Mouse (Mus musculus): ENCODE data around the gene Fcer1g. TPM values are rescaled to one million over a fixed set of nuclear protein-coding genes. Genes with fewer than 3 reads are reported as not detected.

Fcer1g gene
- polyA plus RNA-seq, 1 experiment from 2014 or later, result 0.49 TPM

- in situ Hi-C loops (cut with MboI; ENCODE audit: low pct_unique_long_range_greater_than_20kb), result loop anchor here (5.0 kb wide), 2 partner anchors 60 to 110 kb away; partner anchors contain the start of gene Cfap126
- ATAC-seq, result peak; percentile 99
- no peak for TF ChIP-seq CTCF (IDR thresholded peaks at IDR 0.05)
- ChIA-PET CTCF (interaction anchor here (0.7 to 3.1 kb wide), 11 partner anchors 12 to 111 kb away, joined by 3 to 28 read pairs (median 4); partner anchors contain the start of gene Fcer1g), POLR2A (interaction anchor here (0.6 to 2.0 kb wide), 5 partner anchors 9 to 59 kb away, joined by 3 to 5 read pairs (median 4); partner anchors contain the start of gene Fcer1g)
- DNase-seq (ENCODE audit: low read depth, low spot score), result peak; percentile 97
- no peaks in the 10 kb centered on the region for H3K27me3 ChIP-seq
Measured at GRCm38 (mm10) chr1:171222238-171223155, 11.7 kb downstream of the Fcer1g start, which contains the start of gene Tomm40l. Gene Tomm40l (minus strand): TSS chr1:171222514.

- H3K27me3 ChIP-seq, result no peaks in the 10 kb centered on the region
- ChIA-PET CTCF (interaction anchor here (0.7 to 3.1 kb wide), 29 partner anchors 10 to 110 kb away, joined by 3 to 28 read pairs (median 5); partner anchors contain the start of gene Ndufs2), POLR2A (interaction anchor here (0.6 to 2.0 kb wide), 6 partner anchors 13 to 60 kb away, joined by 3 to 6 read pairs (median 3); partner anchors contain the start of gene Fcer1g)
- DNase-seq (ENCODE audit: low read depth, low spot score), result no peak
- in situ Hi-C loops (cut with MboI; ENCODE audit: low pct_unique_long_range_greater_than_20kb), result loop anchor here (5.0 kb wide), 2 partner anchors 59 to 109 kb away; partner anchors contain the start of gene Cfap126
- no peak for ATAC-seq
- no peak for TF ChIP-seq CTCF (IDR thresholded peaks at IDR 0.05)
Measured at GRCm38 (mm10) chr1:171221281-171222193, 12.6 kb downstream of the Fcer1g start.

GRCm38 (mm10) chr1:171220871-171221270 lies 13.3 kb downstream of the Fcer1g start:
- H3K27me3 ChIP-seq, result no peaks in the 10 kb centered on the region
- in situ Hi-C loops (cut with MboI; ENCODE audit: low pct_unique_long_range_greater_than_20kb), result loop anchor here (5.0 kb wide), 2 partner anchors 59 to 109 kb away; partner anchors contain the start of gene Cfap126
- POLR2A ChIA-PET, result interaction anchor here (0.6 to 2.0 kb wide), 7 partner anchors 14 to 102 kb away, joined by 3 to 6 read pairs (median 3); partner anchors contain the start of gene Fcer1g
- no peak for TF ChIP-seq CTCF (IDR thresholded peaks at IDR 0.05)
- CTCF ChIA-PET, result interaction anchor here (0.7 to 3.1 kb wide), 26 partner anchors 9 to 109 kb away, joined by 3 to 28 read pairs (median 5); partner anchors contain the start of gene Ndufs2
- ATAC-seq (peak; percentile 35), DNase-seq (ENCODE audit: low read depth, low spot score) (peak; percentile 48)

- POLR2A ChIA-PET, result no interaction called here
- ATAC-seq, result no peak
- CTCF ChIA-PET, result no interaction called here
- no peak for DNase-seq (ENCODE audit: low read depth, low spot score)
- in situ Hi-C loops (cut with MboI; ENCODE audit: low pct_unique_long_range_greater_than_20kb), result no loop called here
- no peaks in the 10 kb centered on the region for H3K27me3 ChIP-seq
- TF ChIP-seq CTCF (IDR thresholded peaks at IDR 0.05), result no peak
Measured at GRCm38 (mm10) chr1:171216241-171216955, 17.8 kb downstream of the Fcer1g start.

- no peak for TF ChIP-seq CTCF (IDR thresholded peaks at IDR 0.05)
- ATAC-seq (no peak), DNase-seq (ENCODE audit: low read depth, low spot score) (no peak)
- in situ Hi-C loops (cut with MboI; ENCODE audit: low pct_unique_long_range_greater_than_20kb), result no loop called here
- POLR2A ChIA-PET, result interaction anchor here (0.6 to 1.2 kb wide), 3 partner anchors 25 to 87 kb away, joined by 3 to 4 read pairs (median 3); no protein-coding TSS in a partner anchor
- CTCF ChIA-PET, result interaction anchor here (1.1 to 10.6 kb wide), 3 partner anchors 18 to 51 kb away, joined by 4 to 97 read pairs (median 5); partner anchors contain the start of gene Pcp4l1
- H3K27me3 ChIP-seq, result no peaks in the 10 kb centered on the region
Measured at GRCm38 (mm10) chr1:171213801-171214496, 20.2 kb downstream of the Fcer1g start, which contains the start of gene Nr1i3. Gene Nr1i3 (plus strand): TSS chr1:171213970.

GRCm38 (mm10) chr1:171212854-171213253 lies 21.3 kb downstream of the Fcer1g start:
- CTCF ChIA-PET, result interaction anchor here (0.7 to 10.6 kb wide), 5 partner anchors 8 to 64 kb away, joined by 3 to 97 read pairs (median 4); partner anchors contain the start of gene Pcp4l1
- TF ChIP-seq CTCF (IDR thresholded peaks at IDR 0.05), result no peak
- DNase-seq (ENCODE audit: low read depth, low spot score), result no peak
- in situ Hi-C loops (cut with MboI; ENCODE audit: low pct_unique_long_range_greater_than_20kb), result no loop called here
- H3K27me3 ChIP-seq, result no peaks in the 10 kb centered on the region
- no peak for ATAC-seq
- POLR2A ChIA-PET, result interaction anchor here (0.5 to 1.3 kb wide), 3 partner anchors 10 to 431 kb away, joined by 3 to 4 read pairs (median 3); no protein-coding TSS in a partner anchor

GRCm38 (mm10) chr1:171209409-171209808 lies 24.8 kb downstream of the Fcer1g start:
- TF ChIP-seq CTCF (IDR thresholded peaks at IDR 0.05), result no peak
- ChIA-PET POLR2A (no interaction called here), CTCF (interaction anchor here (0.6 to 10.6 kb wide), 5 partner anchors 10 to 98 kb away, joined by 3 to 97 read pairs (median 4); partner anchors contain the start of gene Pcp4l1)
- ATAC-seq, result no peak
- no peaks in the 10 kb centered on the region for H3K27me3 ChIP-seq
- in situ Hi-C loops (cut with MboI; ENCODE audit: low pct_unique_long_range_greater_than_20kb), result no loop called here
- no peak for DNase-seq (ENCODE audit: low read depth, low spot score)

- in situ Hi-C loops (cut with MboI; ENCODE audit: low pct_unique_long_range_greater_than_20kb), result no loop called here
- ChIA-PET POLR2A (interaction anchor here (1.1 kb wide), 1 partner anchor 14 kb away, joined by 3 read pairs; no protein-coding TSS in a partner anchor), CTCF (interaction anchor here (1.1 to 10.6 kb wide), 3 partner anchors 10 to 16 kb away, joined by 3 to 97 read pairs (median 3); partner anchors contain the start of genes Pcp4l1 and Tomm40l)
- no peaks in the 10 kb centered on the region for H3K27me3 ChIP-seq
- TF ChIP-seq CTCF (IDR thresholded peaks at IDR 0.05), result no peak
- DNase-seq (ENCODE audit: low read depth, low spot score), result no peak
- no peak for ATAC-seq
Measured at GRCm38 (mm10) chr1:171205704-171206493, 28.3 kb downstream of the Fcer1g start.
